Mouse (Mus musculus): ENCODE measurements around the gene Otos.
A peak's percentile ranks its signal among the peaks of the same experiment; 100 is the strongest.

The Otos gene

GRCm38 (mm10) chr1:92607711-92608110 is 40.9 kb downstream of the Otos start:
- peak in 1 of 2 experiments; percentile 52 for DNase-seq (ENCODE audit: low spot score in 2 of 2)

- DNase-seq (ENCODE audit: low spot score in 2 of 2), result no peak
Measured at GRCm38 (mm10) chr1:92605482-92605881, 43.2 kb downstream of the Otos start, which contains the start of gene Olfr1410. Gene Olfr1410, plus strand, starts transcription at chr1:92605782.

GRCm38 (mm10) chr1:92596019-92596418 is 52.6 kb downstream of the Otos start:
- DNase-seq (ENCODE audit: low spot score in 2 of 2), result no peak
